Mouse (Mus musculus): Measurements from ENCODE around the gene Ebf1. TPM values are rescaled to one million over a fixed set of nuclear protein-coding genes. Genes with fewer than 3 reads are reported as not detected.
A peak's percentile ranks its signal among the peaks of the same experiment; 100 is the strongest.

The Ebf1 gene
- polyA plus RNA-seq, 1 experiment from 2014 or later, result 10.0 TPM

DNA sequence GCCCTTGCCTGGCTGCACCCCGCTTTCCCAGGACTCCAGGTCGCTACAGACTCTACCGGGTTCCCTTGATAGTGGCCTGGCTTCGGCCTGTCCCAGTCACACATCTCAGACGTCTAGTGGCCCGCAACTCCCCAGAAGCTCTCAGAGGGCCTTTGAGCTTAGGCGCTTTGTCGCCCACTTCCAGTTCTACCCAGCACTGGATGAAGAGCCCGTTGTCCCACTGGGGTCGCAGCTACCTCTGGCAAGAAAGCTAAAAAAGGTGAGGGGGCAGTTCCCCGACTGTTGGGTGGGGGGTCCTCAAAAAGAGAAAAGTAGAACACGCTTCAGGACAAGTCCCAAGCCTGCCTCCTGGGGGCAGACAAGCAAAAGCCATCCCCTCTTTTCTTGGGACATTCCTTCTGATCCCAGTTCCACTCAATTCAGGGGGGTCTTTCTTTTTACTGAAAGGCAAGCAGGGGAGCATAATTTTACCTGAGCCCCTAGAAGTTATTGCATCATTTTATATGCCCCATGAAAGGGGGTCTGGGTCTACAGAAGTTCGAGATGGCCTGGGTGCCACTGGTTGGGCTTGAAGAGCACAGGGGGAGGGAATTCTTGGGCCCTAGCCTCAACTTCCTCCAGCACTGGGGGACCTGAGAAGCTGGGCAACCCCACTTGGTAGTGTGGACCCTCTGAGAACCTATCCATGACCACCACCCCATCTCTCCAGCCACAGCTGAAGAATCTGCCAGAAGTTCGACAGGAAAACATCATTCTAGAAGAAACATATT is 3.5 kb upstream of the Ebf1 start:
- no peaks in the 10 kb centered on the region for H3K36me3 ChIP-seq (ENCODE audit: control insufficient read depth, insufficient read depth, low read length)
- peaks cover 61% of the 10 kb centered on the region for H3K27me3 ChIP-seq (replicated peaks; ENCODE audit: control insufficient read depth, insufficient read depth, low read length)
- peaks cover 21% of the 10 kb centered on the region for H3K4me1 ChIP-seq (replicated peaks; ENCODE audit: control insufficient read depth, insufficient read depth, low read length)
- H3K9ac ChIP-seq (ENCODE audit: low read length), result 0 out of 2 replicates have a peak overlapping the region, but pooled peaks have one; percentile 7
- WGBS, result 7% methylated on average over 14 of the region's 14 CpGs
- H3K27ac ChIP-seq (ENCODE audit: low read depth), result no peak overlapping the region
- peak overlapping the region; percentile 55 for H3K4me2 ChIP-seq (ENCODE audit: low read length)
- DNase-seq (ENCODE audit: low spot score) (peak; percentile 50), ATAC-seq (replicated peaks; ENCODE audit: low FRiP score, low TSS enrichment, low read depth) (no peak)
- peak overlapping the region; percentile 29 for H3K4me3 ChIP-seq (ENCODE audit: low read depth, low read length)
- no peaks in the 10 kb centered on the region for H3K9me3 ChIP-seq (ENCODE audit: control insufficient read depth, low read length)

DNA sequence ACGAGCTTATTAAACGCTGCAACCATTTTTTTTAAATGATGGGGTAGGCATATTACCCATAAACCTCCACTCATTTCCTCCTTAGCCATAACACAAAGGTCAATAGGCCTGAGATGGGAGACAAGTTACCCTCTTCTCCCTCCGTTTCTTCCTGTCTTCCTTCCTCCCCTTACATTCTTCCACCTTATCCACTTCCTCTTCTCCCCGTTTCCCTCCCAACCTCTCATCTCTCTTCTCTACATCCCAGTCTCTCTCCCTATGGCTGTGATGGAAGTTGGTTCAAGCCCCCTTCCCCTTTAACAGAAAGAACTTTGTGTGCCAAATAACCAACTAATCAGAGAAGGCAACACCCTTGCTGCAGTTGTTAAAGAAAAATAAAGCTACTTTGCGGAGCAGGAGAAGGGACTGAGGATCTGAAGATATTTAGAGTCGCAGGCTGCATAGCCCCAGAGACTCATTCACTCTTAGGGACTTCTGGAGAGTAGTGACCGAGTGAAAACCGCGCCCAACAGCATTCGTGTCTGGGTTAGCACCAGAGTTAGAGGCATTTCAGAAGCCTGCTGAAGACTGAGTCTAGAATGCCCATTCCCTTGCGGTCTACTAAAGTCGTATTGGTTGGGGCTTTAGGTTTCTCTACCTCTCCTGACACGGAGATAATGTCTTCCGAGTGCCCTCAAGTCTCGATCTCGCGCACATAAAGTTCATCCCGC is 884 bp upstream of the Ebf1 start:
- ATAC-seq (replicated peaks; ENCODE audit: low FRiP score, low TSS enrichment, low read depth), result no peak

DNA sequence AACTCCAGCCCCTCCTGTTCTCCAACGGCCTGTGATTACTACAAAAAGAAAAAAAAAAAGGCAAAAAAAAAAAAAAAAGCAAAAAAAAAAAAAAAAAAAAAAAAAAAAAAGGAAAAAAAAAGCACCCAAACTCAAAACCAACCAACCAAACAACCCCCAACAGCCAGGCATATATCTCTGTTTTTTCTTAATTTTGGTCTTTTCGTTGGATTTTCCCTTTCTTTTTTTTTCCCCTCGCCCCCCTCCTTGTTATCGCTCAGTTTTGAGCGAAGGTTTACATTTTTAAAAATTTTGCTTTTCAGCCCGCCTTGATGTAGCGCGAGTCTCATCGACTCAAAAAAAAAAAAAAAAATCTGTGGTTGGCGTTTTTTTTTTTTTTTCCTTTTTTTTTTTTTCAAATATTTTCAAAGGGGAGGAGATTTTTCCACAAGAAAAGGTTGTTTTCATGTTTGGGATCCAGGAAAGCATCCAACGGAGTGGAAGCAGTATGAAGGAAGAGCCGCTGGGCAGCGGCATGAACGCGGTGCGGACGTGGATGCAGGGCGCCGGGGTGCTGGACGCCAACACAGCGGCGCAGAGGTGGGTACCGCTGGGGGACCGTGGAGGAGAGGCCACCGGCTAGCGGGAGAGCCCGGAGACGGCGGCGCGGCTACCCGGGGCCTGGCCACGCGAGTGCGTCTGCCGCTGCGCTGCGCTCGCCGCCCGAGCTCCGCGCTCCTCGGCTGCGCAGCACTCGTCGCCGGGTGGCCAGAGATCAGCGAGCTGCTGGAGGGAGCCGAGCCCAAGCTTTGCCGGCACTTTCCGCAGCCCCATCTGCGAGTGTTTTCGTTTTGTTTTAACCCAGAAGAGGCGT is 843 bp downstream of the Ebf1 start:
- DNase-seq (ENCODE audit: low spot score) (peak; percentile 79), ATAC-seq (replicated peaks; ENCODE audit: low FRiP score, low TSS enrichment, low read depth) (no peak)
- Histone ChIP-seq H3K4me3 (ENCODE audit: low read depth, low read length) (peak overlapping the region; percentile 49), H3K4me1 (replicated peaks; ENCODE audit: control insufficient read depth, insufficient read depth, low read length) (peaks cover 13% of the 10 kb centered on the region), H3K36me3 (ENCODE audit: control insufficient read depth, insufficient read depth, low read length) (no peaks in the 10 kb centered on the region), H3K4me2 (ENCODE audit: low read length) (peak overlapping the region; percentile 74), H3K27ac (ENCODE audit: low read depth) (peak overlapping the region; percentile 64; the same call in 1 of the 2 replicates), H3K27me3 (replicated peaks; ENCODE audit: control insufficient read depth, insufficient read depth, low read length) (peaks cover 77% of the 10 kb centered on the region), H3K9ac (ENCODE audit: low read length) (peak overlapping the region; percentile 53), H3K9me3 (ENCODE audit: control insufficient read depth, low read length) (no peaks in the 10 kb centered on the region)
- under 1% methylated on average over 50 of the region's 55 CpGs for WGBS

More for the DNA sequence above, 884 bp upstream of the Ebf1 start:
- Histone ChIP-seq H3K9ac (ENCODE audit: low read length) (0 out of 2 replicates have a peak overlapping the region, but pooled peaks have one; percentile 29), H3K4me3 (ENCODE audit: low read depth, low read length) (peak overlapping the region; percentile 49), H3K4me1 (replicated peaks; ENCODE audit: control insufficient read depth, insufficient read depth, low read length) (peaks cover 25% of the 10 kb centered on the region), H3K4me2 (ENCODE audit: low read length) (peak overlapping the region; percentile 74), H3K9me3 (ENCODE audit: control insufficient read depth, low read length) (no peaks in the 10 kb centered on the region), H3K27me3 (replicated peaks; ENCODE audit: control insufficient read depth, insufficient read depth, low read length) (peaks cover 83% of the 10 kb centered on the region), H3K27ac (ENCODE audit: low read depth) (no peak overlapping the region), H3K36me3 (ENCODE audit: control insufficient read depth, insufficient read depth, low read length) (no peaks in the 10 kb centered on the region)
- WGBS, result 13% methylated on average over 18 of the region's 18 CpGs
- DNase-seq (ENCODE audit: low spot score), result no peak

DNA sequence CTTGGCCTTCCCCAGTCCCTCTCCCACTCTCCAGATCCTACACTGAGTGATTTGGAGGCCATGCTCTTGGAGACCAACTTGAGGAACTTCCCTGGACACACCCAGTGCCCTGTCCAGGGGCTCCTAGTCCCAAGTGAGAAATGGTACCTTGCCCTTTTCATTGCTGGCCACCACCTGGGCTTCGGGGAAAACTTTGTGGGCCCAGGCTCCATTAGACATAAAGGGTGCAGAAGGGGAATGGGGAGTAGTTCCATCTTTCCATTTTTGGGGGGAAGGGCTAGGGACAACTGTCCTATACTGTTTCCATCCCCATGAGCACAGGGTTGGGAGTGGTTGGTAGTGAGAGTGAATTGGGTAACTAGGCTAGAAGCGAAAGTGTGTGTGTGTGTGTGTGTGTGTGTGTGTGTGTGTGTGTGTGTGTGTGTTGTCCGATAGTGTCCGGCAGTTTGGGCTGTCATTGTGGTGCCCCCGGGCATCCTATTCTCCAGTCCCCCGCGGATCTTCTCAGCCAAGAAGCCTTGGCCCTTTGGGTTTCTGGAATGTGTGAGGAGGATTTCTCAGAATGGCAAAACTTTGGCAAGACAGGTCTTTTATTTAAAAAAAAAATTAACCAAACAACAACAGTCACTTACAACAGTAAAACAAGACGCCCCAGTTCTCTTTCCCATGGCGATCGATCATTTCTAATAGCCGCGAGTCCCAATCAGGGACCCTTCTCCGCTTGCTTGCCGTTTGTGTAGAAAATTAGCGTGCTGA is 2.2 kb downstream of the Ebf1 start:
- Histone ChIP-seq H3K27ac (ENCODE audit: low read depth) (no peak overlapping the region), H3K9me3 (ENCODE audit: control insufficient read depth, low read length) (no peaks in the 10 kb centered on the region), H3K27me3 (replicated peaks; ENCODE audit: control insufficient read depth, insufficient read depth, low read length) (peaks cover 69% of the 10 kb centered on the region), H3K9ac (ENCODE audit: low read length) (peak overlapping the region; percentile 29; the same call in 1 of the 2 replicates), H3K4me3 (ENCODE audit: low read depth, low read length) (peak overlapping the region; percentile 49), H3K4me2 (ENCODE audit: low read length) (peak overlapping the region; percentile 74), H3K36me3 (ENCODE audit: control insufficient read depth, insufficient read depth, low read length) (no peaks in the 10 kb centered on the region), H3K4me1 (replicated peaks; ENCODE audit: control insufficient read depth, insufficient read depth, low read length) (peaks cover 8% of the 10 kb centered on the region)
- ATAC-seq (replicated peaks; ENCODE audit: low FRiP score, low TSS enrichment, low read depth) (no peak), DNase-seq (ENCODE audit: low spot score) (peak; percentile 59)
- WGBS, result 5% methylated on average over 15 of the region's 15 CpGs

DNA sequence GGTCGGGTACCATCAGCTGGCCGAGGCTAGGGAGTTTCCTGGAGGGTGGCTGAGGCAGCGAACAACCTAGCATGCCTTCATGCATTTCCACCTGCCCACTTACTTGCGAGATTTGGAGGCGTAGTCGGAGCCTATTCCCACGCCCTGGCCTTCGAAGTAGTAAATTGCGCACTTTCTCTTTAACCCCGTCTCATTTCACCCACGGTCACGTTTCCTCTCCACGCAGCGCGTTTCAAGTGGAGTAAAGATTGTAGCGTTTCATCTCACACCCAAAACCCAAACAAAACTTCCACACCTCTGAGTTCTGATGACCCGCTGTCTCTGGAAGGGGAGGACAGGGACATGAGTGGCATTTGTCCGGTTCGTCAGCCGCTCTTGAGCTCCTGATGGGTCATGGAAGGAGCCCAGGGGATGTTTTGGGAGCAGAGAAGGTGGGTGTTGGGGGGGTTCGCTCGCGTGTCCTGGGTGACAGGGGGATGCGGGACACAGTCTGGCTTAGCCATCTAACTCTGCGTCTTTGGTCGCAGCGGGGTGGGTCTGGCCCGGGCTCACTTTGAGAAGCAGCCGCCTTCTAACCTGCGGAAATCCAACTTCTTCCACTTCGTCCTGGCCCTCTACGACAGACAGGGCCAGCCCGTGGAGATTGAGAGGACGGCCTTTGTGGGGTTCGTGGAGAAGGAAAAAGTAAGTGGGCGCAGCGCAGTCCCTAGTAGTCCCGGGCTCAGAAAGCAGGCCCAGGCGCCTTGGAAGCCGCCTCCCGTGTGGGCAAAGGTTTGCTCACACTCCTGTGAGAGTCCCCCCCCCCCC is 3.0 kb downstream of the Ebf1 start:
- Histone ChIP-seq H3K4me1 (replicated peaks; ENCODE audit: control insufficient read depth, insufficient read depth, low read length) (peaks cover 8% of the 10 kb centered on the region), H3K27ac (ENCODE audit: low read depth) (no peak overlapping the region), H3K27me3 (replicated peaks; ENCODE audit: control insufficient read depth, insufficient read depth, low read length) (peaks cover 72% of the 10 kb centered on the region), H3K36me3 (ENCODE audit: control insufficient read depth, insufficient read depth, low read length) (no peaks in the 10 kb centered on the region), H3K4me2 (ENCODE audit: low read length) (peak overlapping the region; percentile 74), H3K4me3 (ENCODE audit: low read depth, low read length) (peak overlapping the region; percentile 49), H3K9me3 (ENCODE audit: control insufficient read depth, low read length) (no peaks in the 10 kb centered on the region), H3K9ac (ENCODE audit: low read length) (peak overlapping the region; percentile 29; the same call in 1 of the 2 replicates)
- no peak for DNase-seq (ENCODE audit: low spot score)
- no peak for ATAC-seq (replicated peaks; ENCODE audit: low FRiP score, low TSS enrichment, low read depth)
- WGBS, result 6% methylated on average over 41 of the region's 41 CpGs

DNA sequence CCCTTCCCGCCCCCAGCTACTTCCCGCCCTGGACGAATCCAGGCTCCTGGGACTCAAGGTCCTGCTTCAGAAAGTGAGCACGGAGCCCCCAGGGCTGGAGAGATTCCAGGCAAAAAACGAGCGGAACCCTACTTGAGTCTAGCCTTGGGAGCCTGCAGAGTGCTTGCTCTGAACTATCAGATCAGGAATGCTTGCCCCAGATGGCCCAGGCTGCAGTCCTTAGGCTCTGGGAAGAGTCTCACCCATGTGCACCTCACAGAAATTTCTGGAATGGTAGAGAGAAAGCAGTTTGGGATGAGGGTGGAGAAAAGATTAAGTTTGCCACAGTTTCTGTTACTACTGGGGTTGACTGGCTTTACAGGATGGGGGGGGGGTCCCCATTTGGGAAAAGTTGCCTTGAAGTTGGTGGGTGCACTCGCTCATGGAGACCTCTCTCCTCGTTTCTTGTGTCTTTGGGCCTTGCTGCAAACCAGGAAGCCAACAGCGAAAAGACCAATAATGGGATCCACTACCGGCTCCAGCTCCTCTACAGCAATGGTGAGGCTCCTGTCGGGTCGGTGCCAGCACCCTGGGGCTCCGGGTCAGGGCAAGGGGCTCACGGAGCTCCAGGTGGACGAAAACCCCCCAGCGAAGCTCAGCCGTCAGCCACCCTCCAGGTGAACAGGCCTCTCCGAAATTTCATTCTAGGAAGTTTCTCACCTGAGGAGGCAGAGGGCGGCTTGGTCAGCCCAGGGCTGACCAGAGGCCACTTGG is 3.8 kb downstream of the Ebf1 start:
- DNase-seq (ENCODE audit: low spot score) (no peak), ATAC-seq (replicated peaks; ENCODE audit: low FRiP score, low TSS enrichment, low read depth) (no peak)
- no peaks in the 10 kb centered on the region for H3K9me3 ChIP-seq (ENCODE audit: control insufficient read depth, low read length)
- no peak overlapping the region for H3K4me3 ChIP-seq (ENCODE audit: low read depth, low read length)
- H3K4me1 ChIP-seq (replicated peaks; ENCODE audit: control insufficient read depth, insufficient read depth, low read length), result peaks cover 8% of the 10 kb centered on the region
- 45% methylated on average over 16 of the region's 19 CpGs for WGBS
- H3K4me2 ChIP-seq (ENCODE audit: low read length), result peak overlapping the region; percentile 74
- H3K36me3 ChIP-seq (ENCODE audit: control insufficient read depth, insufficient read depth, low read length), result no peaks in the 10 kb centered on the region
- no peak overlapping the region for H3K27ac ChIP-seq (ENCODE audit: low read depth)
- H3K9ac ChIP-seq (ENCODE audit: low read length), result no peak overlapping the region
- peaks cover 64% of the 10 kb centered on the region for H3K27me3 ChIP-seq (replicated peaks; ENCODE audit: control insufficient read depth, insufficient read depth, low read length)

DNA sequence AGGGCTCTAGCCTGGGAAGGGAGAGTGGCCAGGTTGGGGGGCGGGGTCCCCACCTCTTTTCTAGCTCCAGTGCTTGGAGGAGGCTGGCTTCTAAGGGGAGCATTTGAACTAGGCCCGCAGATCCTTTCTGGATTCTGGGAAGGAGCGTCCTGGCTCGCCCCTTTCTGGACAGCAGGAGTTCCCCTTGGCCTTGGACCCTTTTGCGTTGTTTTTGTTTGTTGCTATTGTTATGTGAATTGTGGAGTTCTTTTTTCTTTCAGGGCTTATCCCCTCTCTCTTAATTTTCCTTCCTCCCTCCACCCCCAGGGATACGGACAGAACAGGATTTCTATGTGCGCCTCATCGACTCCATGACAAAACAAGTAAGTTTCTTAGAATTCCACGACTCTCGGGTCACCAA is 4.5 kb downstream of the Ebf1 start:
- Histone ChIP-seq H3K4me3 (ENCODE audit: low read depth, low read length) (no peak overlapping the region), H3K4me2 (ENCODE audit: low read length) (no peak overlapping the region), H3K27me3 (replicated peaks; ENCODE audit: control insufficient read depth, insufficient read depth, low read length) (peaks cover 56% of the 10 kb centered on the region)

More for the DNA sequence above, 4.5 kb downstream of the Ebf1 start:
- Histone ChIP-seq H3K27ac (ENCODE audit: low read depth) (no peak overlapping the region), H3K4me1 (replicated peaks; ENCODE audit: control insufficient read depth, insufficient read depth, low read length) (peaks cover 8% of the 10 kb centered on the region), H3K9ac (ENCODE audit: low read length) (no peak overlapping the region), H3K36me3 (ENCODE audit: control insufficient read depth, insufficient read depth, low read length) (no peaks in the 10 kb centered on the region), H3K9me3 (ENCODE audit: control insufficient read depth, low read length) (no peaks in the 10 kb centered on the region)
- ATAC-seq (replicated peaks; ENCODE audit: low FRiP score, low TSS enrichment, low read depth) (no peak), DNase-seq (ENCODE audit: low spot score) (no peak)
- 61% methylated on average over 10 of the region's 10 CpGs for WGBS
